Mouse (Mus musculus) heart, postnatal 0 days (tissue): ENCODE measurements around the gene Ndufa10. TPM values are rescaled to one million over a fixed set of nuclear protein-coding genes. Genes with fewer than 3 reads are reported as not detected.
"Not testable (repeated sequence)": the region's sequence is repeated elsewhere in the genome, so short reads cannot be mapped to it uniquely, and the experiment has no call there.

ENCODE experiments used
- ATAC-seq: fragments of 200-750 bp; cut with Nextera tagmentation; 2 replicates; pipeline ENCODE4 v1.8.0; 2017; ENCODE audit warnings: low read depth, moderate number of reproducible peaks, moderate library complexity; ENCODE audit not compliant: insufficient read depth
- DNase-seq: peaks from one replicate; pipeline ENCODE4 v3.0.0-alpha.2; 2016; ENCODE audit warnings: low spot score
- H3K27ac ChIP-seq: fragments of 300-500 bp; sonication (generic); 2 replicates; pipeline ENCODE4 v1.5.1; 2014; ENCODE audit warnings: low read depth, mild to moderate bottlenecking
- H3K27me3 ChIP-seq: fragments of 300-500 bp; sonication (generic); 2 replicates; pipeline ENCODE4 v1.6.1; 2014; ENCODE audit warnings: low read length, mixed read lengths; ENCODE audit not compliant: control insufficient read depth, insufficient read depth
- H3K36me3 ChIP-seq: fragments of 300-500 bp; sonication (generic); replicated peaks from 2 replicates; pipeline ENCODE4 v1.6.1; 2014; ENCODE audit warnings: low read length, mixed read lengths; ENCODE audit not compliant: control insufficient read depth, insufficient read depth
- H3K4me1 ChIP-seq: fragments of 300-500 bp; sonication (generic); 2 replicates; pipeline ENCODE4 v1.6.1; 2014; ENCODE audit warnings: antibody characterized with exemption; ENCODE audit not compliant: control insufficient read depth, insufficient read depth
- H3K4me2 ChIP-seq: fragments of 300-500 bp; sonication (generic); 2 replicates; pipeline ENCODE4 v1.6.1; 2014; ENCODE audit warnings: low read depth, mild to moderate bottlenecking, low read length, moderate library complexity
- H3K4me3 ChIP-seq: fragments of 300-500 bp; sonication (generic); 2 replicates; pipeline ENCODE4 v1.5.1; 2014; ENCODE audit warnings: low read depth, low read length
- H3K9ac ChIP-seq: fragments of 300-500 bp; sonication (generic); replicated peaks from 2 replicates; pipeline ENCODE4 v1.6.1; 2014; ENCODE audit warnings: low read depth, low read length, mixed read lengths
- H3K9me3 ChIP-seq: fragments of 300-500 bp; sonication (generic); replicated peaks from 2 replicates; pipeline ENCODE4 v1.6.1; 2016; ENCODE audit warnings: low read length; ENCODE audit not compliant: control insufficient read depth
- CTCF ChIP-seq: IDR thresholded peaks from 2 replicates; pipeline ENCODE4 v1.5.1; 2016; ENCODE audit warnings: antibody characterized with exemption, control low read depth, low read depth
- EP300 ChIP-seq: IDR thresholded peaks from 2 replicates; pipeline ENCODE4 v1.6.1; 2016; ENCODE audit warnings: antibody characterized with exemption, low read depth
- WGBS: fragments of 180-500 bp; shearing (Covaris S2); extraction: QIAGEN DNeasy Blood & Tissue Kit; methylation state at CpG from one replicate; pipeline ENCODE4 v1.1.7; 2014; 5-methylcytosine and 5-hydroxymethylcytosine counted together
- polyA plus RNA-seq: library from polyadenylated mRNA; unstranded; fragments of >200 nt; fragmentation: Nextera tagmentation; extraction: Ambion mirVana; gene quantifications from 2 replicates; pipeline ENCODE4 v1.2.1, GENCODE M21; 2015
- total RNA-seq: library from RNA; depleted of rRNA; stranded (reverse); fragments of >200 nt; gene quantifications from 2 replicates; pipeline ENCODE4 v1.2.3, GENCODE M21; 2014; ENCODE audit warnings: low replicate concordance; rRNA removed

Gene Ndufa10
- total RNA-seq (575 and 686 TPM in 2 replicates), polyA plus RNA-seq (1,020 and 1,029 TPM in 2 replicates)

- ATAC-seq, result peak; percentile 89
- H3K36me3 ChIP-seq, result peaks cover 26% of the 10 kb centered on the region
- no peak for TF ChIP-seq CTCF
- TF ChIP-seq EP300, result peak; percentile 46; the same call in 1 of the 2 replicates
- no peaks in the 10 kb centered on the region for H3K9me3 ChIP-seq
- peak within 1 kb of the TSS; percentile 81 for H3K27ac ChIP-seq
- peak within 1 kb of the TSS; percentile 90 for H3K9ac ChIP-seq
- under 1% methylated on average over 65 of the region's 67 CpGs for WGBS
- H3K4me1 ChIP-seq, result peaks cover 13% of the 10 kb centered on the region; the same call in 1 of the 2 replicates
- H3K27me3 ChIP-seq, result no peaks in the 10 kb centered on the region
- DNase-seq, result peak; percentile 81
- H3K4me3 ChIP-seq, result peak within 1 kb of the TSS; percentile 83
- peak within 1 kb of the TSS; percentile 82 for H3K4me2 ChIP-seq
Measured at GRCm38 (mm10) chr1:92473165-92474041, at the start of gene Ndufa10. Gene Ndufa10, minus strand, starts transcription at chr1:92473860.

- TF ChIP-seq EP300 (no peak), CTCF (peak; percentile 52)
- H3K36me3 ChIP-seq, result no peaks in the 10 kb centered on the region
- ATAC-seq, result no peak
- no peak overlapping the region for H3K27ac ChIP-seq
- DNase-seq, result peak; percentile 36
- H3K27me3 ChIP-seq, result no peaks in the 10 kb centered on the region
- H3K9ac ChIP-seq, result no peak overlapping the region
- H3K4me1 ChIP-seq, result no peaks in the 10 kb centered on the region
- H3K4me3 ChIP-seq, result no peak overlapping the region
- 17% methylated on average over 10 of the region's 10 CpGs for WGBS
- no peaks in the 10 kb centered on the region for H3K9me3 ChIP-seq
- no peak overlapping the region for H3K4me2 ChIP-seq
Measured at GRCm38 (mm10) chr1:92521376-92521775, 47.7 kb upstream of the Ndufa10 start.

DNA sequence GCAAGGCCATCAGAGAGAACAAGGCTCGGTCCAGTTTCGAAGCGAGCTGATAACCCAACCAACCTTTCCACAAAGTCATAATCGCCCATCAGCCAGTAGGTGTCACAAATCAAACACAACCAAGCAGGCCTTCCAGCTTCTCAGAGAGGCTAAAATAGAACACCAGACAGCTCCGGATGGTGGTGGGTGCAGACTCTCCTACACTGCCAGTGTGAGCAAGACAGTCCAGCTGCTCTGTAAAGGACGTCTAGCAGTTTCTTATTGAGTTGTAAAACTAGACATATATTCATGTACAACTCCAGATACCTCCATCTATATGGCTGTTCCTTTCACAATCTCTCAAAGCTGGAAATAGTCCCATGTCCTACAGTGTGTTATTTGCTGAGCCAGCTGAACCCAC is 45.4 kb upstream of the Ndufa10 start:
- Histone ChIP-seq H3K4me3 (no peak overlapping the region), H3K4me2 (no peak overlapping the region), H3K9me3 (no peaks in the 10 kb centered on the region), H3K36me3 (no peaks in the 10 kb centered on the region), H3K9ac (no peak overlapping the region), H3K27ac (no peak overlapping the region), H3K4me1 (no peaks in the 10 kb centered on the region), H3K27me3 (no peaks in the 10 kb centered on the region)
- ATAC-seq (no peak), DNase-seq (no peak)
- TF ChIP-seq CTCF, result no peak
- no peak for TF ChIP-seq EP300
- WGBS, result 66% methylated on average over 6 of the region's 6 CpGs

GRCm38 (mm10) chr1:92518561-92518960 is 44.9 kb upstream of the Ndufa10 start, which contains the start of gene Olfr1414:
Gene Olfr1414, minus strand, starts transcription at chr1:92518661.
- no peak within 1 kb of the TSS for H3K4me3 ChIP-seq
- TF ChIP-seq EP300 (no peak), CTCF (no peak)
- no peak within 1 kb of the TSS for H3K4me2 ChIP-seq
- no peak within 1 kb of the TSS for H3K27ac ChIP-seq
- H3K4me1 ChIP-seq, result no peaks in the 10 kb centered on the region
- WGBS, result 70% methylated on average over 3 of the region's 3 CpGs
- H3K9me3 ChIP-seq, result no peaks in the 10 kb centered on the region
- ATAC-seq (no peak), DNase-seq (no peak)
- no peaks in the 10 kb centered on the region for H3K27me3 ChIP-seq
- no peaks in the 10 kb centered on the region for H3K36me3 ChIP-seq
- no peak within 1 kb of the TSS for H3K9ac ChIP-seq

GRCm38 (mm10) chr1:92515390-92515789 is 41.7 kb upstream of the Ndufa10 start:
- no peak overlapping the region for H3K4me2 ChIP-seq
- ATAC-seq, result no peak
- WGBS, result 71% methylated on average over 11 of the region's 11 CpGs
- no peaks in the 10 kb centered on the region for H3K27me3 ChIP-seq
- no peaks in the 10 kb centered on the region for H3K4me1 ChIP-seq
- no peak overlapping the region for H3K4me3 ChIP-seq
- no peak overlapping the region for H3K27ac ChIP-seq
- H3K36me3 ChIP-seq, result no peaks in the 10 kb centered on the region
- H3K9ac ChIP-seq, result no peak overlapping the region
- H3K9me3 ChIP-seq, result no peaks in the 10 kb centered on the region
- TF ChIP-seq CTCF (no peak), EP300 (no peak)
- no peak for DNase-seq

DNA sequence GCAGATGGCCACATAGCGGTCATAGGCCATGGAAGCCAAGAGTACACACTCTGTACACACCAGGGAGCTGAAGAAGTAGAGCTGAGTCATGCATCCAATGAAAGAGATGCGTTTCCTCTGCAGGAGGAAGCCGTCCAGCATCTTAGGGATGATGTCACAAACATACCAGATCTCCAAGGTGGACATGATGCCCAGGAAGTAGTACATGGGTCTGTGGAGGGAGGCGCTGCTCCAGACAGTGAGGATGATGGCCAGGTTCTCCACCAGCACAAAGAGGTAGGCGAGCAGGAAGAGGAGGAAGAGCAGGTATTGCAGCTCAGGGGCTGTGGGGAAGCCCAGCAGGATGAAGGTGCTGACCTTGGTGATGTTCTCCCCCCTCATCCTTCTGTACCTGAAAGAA is 38.0 kb upstream of the Ndufa10 start:
- not testable (repeated sequence) for ATAC-seq, H3K4me3 ChIP-seq
- WGBS, result 71% methylated on average over 4 of the region's 5 CpGs

More for the DNA sequence above, 38.0 kb upstream of the Ndufa10 start:
- H3K27me3 ChIP-seq, H3K4me1 ChIP-seq, H3K9ac ChIP-seq, H3K27ac ChIP-seq, H3K4me2 ChIP-seq, DNase-seq, H3K9me3 ChIP-seq, H3K36me3 ChIP-seq: not testable (repeated sequence)
